Mouse (Mus musculus): ENCODE measurements around the gene Mst1r. TPM values are rescaled to one million over a fixed set of nuclear protein-coding genes. Genes with fewer than 3 reads are reported as not detected.
A peak's percentile ranks its signal among the peaks of the same experiment; 100 is the strongest.

Gene Mst1r
- total and polyA plus RNA-seq, 3 experiments, result 133 to 149 TPM; not detected in 1

DNA sequence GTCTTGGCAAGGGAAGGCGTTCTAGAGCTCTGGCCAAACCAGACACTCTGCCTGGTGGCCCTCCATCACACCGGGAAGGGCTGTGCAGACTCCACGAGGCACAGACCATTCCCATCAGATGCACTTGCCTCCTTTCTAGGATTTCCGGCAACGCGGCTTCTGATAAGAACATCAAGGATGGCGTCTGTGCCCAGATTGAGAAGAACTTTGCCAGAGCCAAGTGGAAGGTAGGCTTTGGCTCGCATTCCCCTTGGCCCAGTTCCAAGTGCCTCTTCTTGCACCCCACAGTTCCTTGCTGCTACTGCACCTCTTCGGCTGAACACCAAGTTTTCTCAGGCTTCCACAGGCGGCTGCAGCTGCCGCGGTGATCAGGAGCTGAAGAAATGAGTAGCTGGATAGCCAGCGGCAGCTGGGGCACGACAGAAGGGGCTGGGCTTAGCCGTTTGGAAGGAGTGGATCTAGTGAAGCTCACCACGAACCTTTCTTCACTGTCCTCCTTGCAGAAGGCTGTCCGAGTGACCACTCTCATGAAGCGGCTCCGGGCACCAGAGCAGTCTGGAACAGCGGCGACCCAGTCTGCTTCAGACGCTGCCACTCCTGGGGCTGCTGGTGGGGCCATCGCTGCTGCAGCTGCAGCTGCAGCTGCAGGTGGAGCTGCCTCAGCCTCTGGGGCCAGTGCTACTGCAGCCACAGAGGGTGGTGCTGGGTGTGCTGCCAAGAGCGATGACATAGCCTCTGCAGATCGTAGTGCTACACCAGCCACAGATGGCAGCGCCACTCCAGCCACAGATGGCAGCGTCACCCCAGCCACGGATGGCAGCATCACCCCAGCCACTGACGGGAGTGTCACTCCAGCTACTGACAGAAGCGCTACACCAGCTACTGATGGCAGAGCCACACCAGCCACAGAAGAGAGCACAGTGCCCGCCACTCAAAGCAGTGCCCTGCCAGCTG is 40.8 kb downstream of the Mst1r start:
- Histone ChIP-seq H3K27me3 (ENCODE audit: control insufficient read depth in 1 of 2, insufficient read depth in 2 of 2, low read length in 2 of 2) (no peaks in the 10 kb centered on the region), H3K4me3 (ENCODE audit: control insufficient read depth in 1 of 2, insufficient read depth in 1 of 2, low read depth in 2 of 2, low read length in 2 of 2) (no peak overlapping the region), H3K9me3 (replicated peaks; ENCODE audit: insufficient read depth, low read length) (no peaks in the 10 kb centered on the region), H3K36me3 (ENCODE audit: control insufficient read depth in 1 of 2, insufficient read depth in 2 of 2, low read length in 2 of 2) (peaks cover 0 to 9% of the 10 kb centered on the region in 2 experiments; a peak in 2 of 4 replicates), H3K4me1 (ENCODE audit: control insufficient read depth in 1 of 2, insufficient read depth in 2 of 2, low read length in 2 of 2) (peaks cover 0 to 13% of the 10 kb centered on the region in 2 experiments; a peak in 2 of 4 replicates), H3K79me2 (ENCODE audit: control insufficient read depth, insufficient read depth, low read length, poor library complexity) (peaks cover 18% of the 10 kb centered on the region), H3K9ac (ENCODE audit: control insufficient read depth, low read depth, low read length, poor library complexity, severe bottlenecking) (no peak overlapping the region), H3K27ac (ENCODE audit: control insufficient read depth, low read depth, low read length) (no peak overlapping the region)
- TF ChIP-seq TCF12 (IDR thresholded peaks at IDR 0.05; ENCODE audit: low read depth, low read length), result no peak
- TF ChIP-seq EP300 (IDR thresholded peaks at IDR 0.05; ENCODE audit: low read depth in 1 of 2, low read length in 2 of 2), result no peak
- no peak for TF ChIP-seq UBTF (IDR thresholded peaks at IDR 0.05; ENCODE audit: borderline replicate concordance, insufficient read depth, low read depth, low read length)
- TF ChIP-seq SMC3 (IDR thresholded peaks at IDR 0.05; ENCODE audit: low read depth, low read length), result no peak
- no peak for TF ChIP-seq POLR2AphosphoS5 (IDR thresholded peaks at IDR 0.05; ENCODE audit: borderline replicate concordance, low read depth, low read length)
- TF ChIP-seq KAT2A (conservative IDR thresholded peaks at IDR 0.05; ENCODE audit: low read depth, low read length), result no peak
- no peak for TF ChIP-seq HCFC1 (IDR thresholded peaks at IDR 0.05; ENCODE audit: low read depth, low read length)
- no peak for TF ChIP-seq ZC3H11A (IDR thresholded peaks at IDR 0.05; ENCODE audit: low read depth, low read length)
- TF ChIP-seq NRF1 (IDR thresholded peaks at IDR 0.05; ENCODE audit: insufficient read depth, low read depth, low read length, poor library complexity, severe bottlenecking), result no peak
- TF ChIP-seq CTCF (IDR thresholded peaks at IDR 0.05 in 2 of 3, conservative IDR thresholded peaks at IDR 0.05 in 1 of 3; ENCODE audit: control insufficient read depth in 1 of 3, insufficient read depth in 1 of 3, low read depth in 2 of 3, low read length in 3 of 3, poor library complexity in 1 of 3, severe bottlenecking in 1 of 3), result no peak
- DNase-seq (ENCODE audit: low read depth, low spot score), result no peak

DNA sequence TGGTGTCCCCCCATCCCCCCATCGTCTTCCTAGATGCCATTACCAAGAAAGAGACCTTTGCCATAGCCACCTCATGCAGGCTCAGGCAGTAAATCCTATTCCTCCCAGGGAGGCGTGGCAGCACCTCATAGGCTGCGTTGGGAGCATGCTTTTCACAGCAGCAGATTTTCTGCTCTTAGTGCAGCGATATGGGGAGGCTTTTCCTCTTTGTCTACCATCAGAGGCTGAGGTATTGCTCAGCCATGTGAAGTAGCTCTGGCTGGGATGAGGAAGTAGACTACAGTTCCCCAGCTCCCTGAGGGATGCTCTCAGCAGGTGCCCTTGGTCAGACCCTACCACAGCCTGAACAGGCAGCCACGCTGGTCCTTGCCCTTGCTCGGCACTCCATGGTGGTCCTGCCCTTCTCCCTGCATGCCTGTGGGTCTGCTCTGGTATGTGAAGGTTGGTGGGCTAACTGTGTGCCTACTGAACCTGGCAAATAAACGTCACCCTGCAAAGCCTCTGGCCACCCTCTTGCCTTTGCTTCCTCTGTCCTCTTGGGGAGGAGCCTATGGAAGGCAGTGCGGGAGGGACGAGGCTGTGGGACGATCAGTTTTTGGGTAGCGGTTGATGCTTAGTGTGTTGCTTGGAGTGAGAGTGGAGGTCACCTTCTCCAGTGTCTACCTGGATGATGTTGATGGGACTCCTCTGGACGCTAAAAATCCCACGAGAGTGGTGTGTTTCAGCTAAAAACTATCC is 42.7 kb downstream of the Mst1r start:
- Histone ChIP-seq H3K27ac (ENCODE audit: control insufficient read depth, low read depth, low read length) (peak overlapping the region; percentile 64), H3K79me2 (ENCODE audit: control insufficient read depth, insufficient read depth, low read length, poor library complexity) (peaks cover 31% of the 10 kb centered on the region), H3K4me1 (ENCODE audit: control insufficient read depth in 1 of 2, insufficient read depth in 2 of 2, low read length in 2 of 2) (peaks cover 0 to 13% of the 10 kb centered on the region in 2 experiments; a peak in 2 of 4 replicates), H3K9me3 (replicated peaks; ENCODE audit: insufficient read depth, low read length) (no peaks in the 10 kb centered on the region), H3K36me3 (ENCODE audit: control insufficient read depth in 1 of 2, insufficient read depth in 2 of 2, low read length in 2 of 2) (peaks cover 0 to 12% of the 10 kb centered on the region in 2 experiments; a peak in 2 of 4 replicates), H3K9ac (ENCODE audit: control insufficient read depth, low read depth, low read length, poor library complexity, severe bottlenecking) (peak overlapping the region; percentile 86), H3K4me3 (ENCODE audit: control insufficient read depth in 1 of 2, insufficient read depth in 1 of 2, low read depth in 2 of 2, low read length in 2 of 2) (peak overlapping the region; percentile 71 to 96), H3K27me3 (ENCODE audit: control insufficient read depth in 1 of 2, insufficient read depth in 2 of 2, low read length in 2 of 2) (no peaks in the 10 kb centered on the region)
- peak; percentile 70 for DNase-seq (ENCODE audit: low read depth, low spot score)
- TF ChIP-seq POLR2A (IDR thresholded peaks at IDR 0.05; ENCODE audit: control insufficient read depth in 1 of 2, insufficient read depth in 1 of 2, low read depth in 1 of 2, low read length in 2 of 2, poor library complexity in 1 of 2), result peak; percentile 41 to 56; a peak in 2 of 4 replicates
- no peak for TF ChIP-seq HCFC1 (IDR thresholded peaks at IDR 0.05; ENCODE audit: low read depth, low read length)
- TF ChIP-seq ZKSCAN1 (IDR thresholded peaks at IDR 0.05; ENCODE audit: low read depth, low read length), result no peak
- 0 out of 2 replicates have a peak, but pooled peaks have one; percentile 41 for TF ChIP-seq MAX (IDR thresholded peaks at IDR 0.05; ENCODE audit: low read length)
- 0 out of 2 replicates have a peak, but pooled peaks have one; percentile 5 for TF ChIP-seq ETS1 (IDR thresholded peaks at IDR 0.05; ENCODE audit: low read depth, low read length)
- peak; percentile 96 for TF ChIP-seq TBP (IDR thresholded peaks at IDR 0.05; ENCODE audit: low read depth, low read length)
- peak; percentile 30; the same call in 1 of the 2 replicates for TF ChIP-seq NELFE (IDR thresholded peaks at IDR 0.05; ENCODE audit: low read depth, low read length)
- TF ChIP-seq MYB (IDR thresholded peaks at IDR 0.05; ENCODE audit: low read depth, low read length), result no peak
- peak; percentile 49; the same call in 1 of the 2 replicates for TF ChIP-seq MXI1 (IDR thresholded peaks at IDR 0.05; ENCODE audit: low read depth, low read length)
- peak; percentile 88; the same call in 1 of the 2 replicates for TF ChIP-seq UBTF (IDR thresholded peaks at IDR 0.05; ENCODE audit: borderline replicate concordance, insufficient read depth, low read depth, low read length)
- no peak for TF ChIP-seq ZMIZ1 (IDR thresholded peaks at IDR 0.05; ENCODE audit: low read depth, low read length)

Data from MEL (cell line).